In the genomic region with DNA sequence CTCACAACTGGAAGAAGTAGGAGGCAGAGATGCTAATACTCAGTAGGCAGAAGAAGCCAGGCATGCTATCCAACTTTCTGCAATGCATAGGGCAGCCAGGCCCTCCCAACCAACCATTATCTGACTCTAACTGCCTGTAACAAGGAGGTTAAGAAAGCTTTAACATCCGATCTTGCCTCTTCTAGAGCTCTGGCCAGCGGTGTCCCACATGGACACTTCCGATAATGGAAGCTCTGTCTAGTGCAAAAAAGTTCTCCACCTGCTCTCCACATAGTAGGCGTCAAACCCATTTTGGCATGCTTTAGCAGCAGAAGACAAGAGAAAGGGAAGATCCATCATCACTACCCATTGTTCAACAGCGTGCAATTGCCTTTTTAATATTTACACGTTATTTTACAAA, we compare ENCODE assay signal across 8 mouse cellular contexts. TPM values are rescaled to one million over a fixed set of nuclear protein-coding genes. Genes with fewer than 3 reads are reported as not detected.
DNase-seq lines count a peak whose midpoint lies in the region; ATAC-seq lines count a peak whose summit lies in the region.

No protein-coding gene starts in this region.

- H3K36me3 ChIP-seq in lung, embryonic 15.5 days, result peaks cover 38% of the 10 kb centered on the region
- peaks cover 36% of the 10 kb centered on the region for H3K36me3 ChIP-seq in embryonic facial prominence, embryonic 14.5 days (ENCODE audit: control insufficient read depth, insufficient read depth, low read length)
- H3K36me3 ChIP-seq in limb, embryonic 13.5 days, result peaks cover 50% of the 10 kb centered on the region

- H3K4me1 ChIP-seq in lung, embryonic 15.5 days, result peaks cover 37% of the 10 kb centered on the region
- peaks cover 9% of the 10 kb centered on the region; the same call in 1 of the 2 replicates for H3K4me1 ChIP-seq in embryonic facial prominence, embryonic 14.5 days (ENCODE audit: control insufficient read depth, insufficient read depth, low read length)
- H3K4me1 ChIP-seq in limb, embryonic 13.5 days, result peaks cover 44% of the 10 kb centered on the region

- intact Hi-C loops in left cerebral cortex, postnatal 14 days (cut with DNase I), result loop anchor here (2.0 to 5.0 kb wide), 2 partner anchors 47 to 73 kb away; a partner anchor contains a TSS

- H3K4me2 ChIP-seq in lung, embryonic 15.5 days, result peak overlapping the region; percentile 79
- peak overlapping the region; percentile 91 for H3K4me2 ChIP-seq in embryonic facial prominence, embryonic 14.5 days (ENCODE audit: low read depth, low read length)
- H3K4me2 ChIP-seq in limb, embryonic 13.5 days (replicated peaks), result peak overlapping the region; percentile 89

- H3K4me3 ChIP-seq in lung, embryonic 15.5 days, result peak overlapping the region; percentile 91
- peak overlapping the region; percentile 60 for H3K4me3 ChIP-seq in embryonic facial prominence, embryonic 14.5 days (ENCODE audit: low read depth, low read length)
- H3K4me3 ChIP-seq in limb, embryonic 13.5 days, result peak overlapping the region; percentile 92

- H3K27me3 ChIP-seq in lung, embryonic 15.5 days, result no peaks in the 10 kb centered on the region
- H3K27me3 ChIP-seq in embryonic facial prominence, embryonic 14.5 days (replicated peaks; ENCODE audit: control insufficient read depth, insufficient read depth, low read length), result no peaks in the 10 kb centered on the region
- no peaks in the 10 kb centered on the region for H3K27me3 ChIP-seq in limb, embryonic 13.5 days

- no peak for DNase-seq in lung, postnatal 4 days
- DNase-seq in embryonic facial prominence, embryonic 14.5 days (ENCODE audit: low spot score), result no peak
- peak; percentile 8 for DNase-seq in retina, embryonic 14.5 days (ENCODE audit: low spot score)
- DNase-seq in ovary, postnatal 36 days (ENCODE audit: low spot score), result no peak
- DNase-seq in left cerebral cortex, postnatal 14 days (ENCODE audit: low spot score in 2 of 2), result no peak
- no peak for DNase-seq in right cerebral cortex, adult 2 months (ENCODE audit: low spot score in 2 of 2)

- no peaks in the 10 kb centered on the region for H3K9me3 ChIP-seq in lung, embryonic 15.5 days
- H3K9me3 ChIP-seq in embryonic facial prominence, embryonic 14.5 days (ENCODE audit: control insufficient read depth, low read length), result no peaks in the 10 kb centered on the region
- H3K9me3 ChIP-seq in limb, embryonic 13.5 days, result no peaks in the 10 kb centered on the region

- no peak for ATAC-seq in lung, embryonic 15.5 days (ENCODE audit: borderline replicate concordance, extremely low read depth, low FRiP score, low TSS enrichment)
- no peak for ATAC-seq in embryonic facial prominence, embryonic 14.5 days (ENCODE audit: low read depth)
- ATAC-seq in limb, embryonic 13.5 days (ENCODE audit: low FRiP score, low read depth), result no peak

- H3K27ac ChIP-seq in lung, embryonic 15.5 days, result no peak overlapping the region
- H3K27ac ChIP-seq in embryonic facial prominence, embryonic 14.5 days (replicated peaks; ENCODE audit: low read depth, low read length), result 0 out of 2 replicates have a peak overlapping the region, but pooled peaks have one; percentile 88
- no peak overlapping the region for H3K27ac ChIP-seq in limb, embryonic 13.5 days

- under 1% methylated on average over 6 of the region's 6 CpGs for WGBS in lung, embryonic 15.5 days
- WGBS in embryonic facial prominence, embryonic 14.5 days, result 5% methylated on average over 6 of the region's 6 CpGs
- 4% methylated on average over 6 of the region's 6 CpGs for WGBS in limb, embryonic 13.5 days

- peak overlapping the region; percentile 99 for H3K9ac ChIP-seq in lung, embryonic 15.5 days
- peak overlapping the region; percentile 98 for H3K9ac ChIP-seq in embryonic facial prominence, embryonic 14.5 days (ENCODE audit: low read depth, low read length)
- H3K9ac ChIP-seq in limb, embryonic 13.5 days, result peak overlapping the region; percentile 99

RNA-seq across cellular contexts. Expression of a gene that starts 1.1 kb away (rescaled TPM):
- polyA plus RNA-seq in lung, embryonic 15.5 days (2015; fragmentation: Nextera tagmentation; extraction: Ambion mirVana), result 16.8 and 30.8 TPM in 2 replicates
- 10.2 and 11.2 TPM in 2 replicates for polyA plus RNA-seq in embryonic facial prominence, embryonic 14.5 days (2014; fragmentation: Nextera tagmentation; extraction: Ambion mirVana)
- 19.9 and 20.4 TPM in 2 replicates for polyA plus RNA-seq in limb, embryonic 13.5 days (2015; fragmentation: Nextera tagmentation; extraction: Ambion mirVana)
- total RNA-seq in left cerebral cortex, postnatal 14 days (2021), result 10 to 100 TPM; 20.9 to 26.6 TPM

RNA-seq across cellular contexts. Expression of a gene that starts 1.3 kb away (rescaled TPM):
- polyA plus RNA-seq in lung, embryonic 15.5 days (2015; fragmentation: Nextera tagmentation; extraction: Ambion mirVana), result 270 and 272 TPM in 2 replicates
- 217 and 226 TPM in 2 replicates for polyA plus RNA-seq in embryonic facial prominence, embryonic 14.5 days (2014; fragmentation: Nextera tagmentation; extraction: Ambion mirVana)
- 268 and 283 TPM in 2 replicates for polyA plus RNA-seq in limb, embryonic 13.5 days (2015; fragmentation: Nextera tagmentation; extraction: Ambion mirVana)
- 10 to 100 TPM; 72.2 to 72.5 TPM for total RNA-seq in left cerebral cortex, postnatal 14 days (2021)

RNA-seq across cellular contexts. Expression of a gene that starts 48.2 kb away (rescaled TPM):
- polyA plus RNA-seq in lung, embryonic 15.5 days (2015; fragmentation: Nextera tagmentation; extraction: Ambion mirVana), result 55.1 and 56.0 TPM in 2 replicates
- 65.4 and 71.9 TPM in 2 replicates for polyA plus RNA-seq in embryonic facial prominence, embryonic 14.5 days (2014; fragmentation: Nextera tagmentation; extraction: Ambion mirVana)
- polyA plus RNA-seq in limb, embryonic 13.5 days (2015; fragmentation: Nextera tagmentation; extraction: Ambion mirVana), result 62.9 and 63.0 TPM in 2 replicates
- 10 to 100 TPM; 59.4 to 65.0 TPM for total RNA-seq in left cerebral cortex, postnatal 14 days (2021)
